Mouse (Mus musculus) ovary, adult 18-20 months (tissue): ENCODE results near the gene Alyref.
A peak's percentile ranks its signal among the peaks of the same experiment; 100 is the strongest.

Experiments
- DNase-seq: peaks from one replicate; pipeline ENCODE4 v3.0.0; 2022; ENCODE audit warnings: low spot score, mixed read lengths

Alyref gene

GRCm38 (mm10) chr11:120598283-120598989 is at the start of gene Alyref, which contains the start of gene Anapc11:
TSS of gene Alyref (minus strand) at chr11:120598365.
TSS of gene Anapc11 (plus strand) at chr11:120598421.
- peak; percentile 91 for DNase-seq

- DNase-seq: no peak
Measured at GRCm38 (mm10) chr11:120647047-120647830, 49.1 kb upstream of the Alyref start.

- peak; percentile 89 for DNase-seq
Measured at GRCm38 (mm10) chr11:120643601-120643987, 45.4 kb upstream of the Alyref start, which contains the start of gene Pycr1. TSS of gene Pycr1 (minus strand) at chr11:120643769.

GRCm38 (mm10) chr11:120642939-120643600 is 44.9 kb upstream of the Alyref start:
- DNase-seq: no peak

GRCm38 (mm10) chr11:120641869-120642268 is 43.7 kb upstream of the Alyref start:
- no peak for DNase-seq

- no peak for DNase-seq
Measured at GRCm38 (mm10) chr11:120641255-120641654, 43.1 kb upstream of the Alyref start.

- no peak for DNase-seq
Measured at GRCm38 (mm10) chr11:120634810-120635209, 36.6 kb upstream of the Alyref start.

GRCm38 (mm10) chr11:120633520-120634343 is 35.6 kb upstream of the Alyref start, which contains the start of gene Mafg:
TSS of gene Mafg (minus strand) at chr11:120633600.
- DNase-seq: peak; percentile 92

GRCm38 (mm10) chr11:120632559-120633519 is 34.7 kb upstream of the Alyref start:
- DNase-seq: peak; percentile 76

- DNase-seq: no peak
Measured at GRCm38 (mm10) chr11:120631726-120632448, 33.7 kb upstream of the Alyref start.

- no peak for DNase-seq
Measured at GRCm38 (mm10) chr11:120630881-120631725, 32.9 kb upstream of the Alyref start.

- no peak for DNase-seq
Measured at GRCm38 (mm10) chr11:120630401-120630871, 32.3 kb upstream of the Alyref start.

- no peak for DNase-seq
Measured at GRCm38 (mm10) chr11:120629911-120630310, 31.7 kb upstream of the Alyref start.

GRCm38 (mm10) chr11:120629341-120629730 is 31.2 kb upstream of the Alyref start:
- DNase-seq: no peak

- no peak for DNase-seq
Measured at GRCm38 (mm10) chr11:120628601-120629340, 30.6 kb upstream of the Alyref start.

- DNase-seq: no peak
Measured at GRCm38 (mm10) chr11:120627468-120628300, 29.5 kb upstream of the Alyref start.
